Mouse (Mus musculus) liver, adult 2 months (tissue): ENCODE data around the gene Aadat.

ENCODE experiments used
- CTCF ChIP-seq: fragments of 200-500 bp; IDR thresholded peaks from 2 replicates; pipeline ENCODE4 v1.5.1; 2011; ENCODE audit warnings: low read depth, low read length, control low read depth
- POLR2A ChIP-seq: fragments of 200-500 bp; IDR thresholded peaks from 2 replicates; pipeline ENCODE4 v1.6.1; 2011; ENCODE audit warnings: low read length, control low read depth; ENCODE audit not compliant: insufficient read depth; ENCODE audit errors: extremely low read depth

DNA sequence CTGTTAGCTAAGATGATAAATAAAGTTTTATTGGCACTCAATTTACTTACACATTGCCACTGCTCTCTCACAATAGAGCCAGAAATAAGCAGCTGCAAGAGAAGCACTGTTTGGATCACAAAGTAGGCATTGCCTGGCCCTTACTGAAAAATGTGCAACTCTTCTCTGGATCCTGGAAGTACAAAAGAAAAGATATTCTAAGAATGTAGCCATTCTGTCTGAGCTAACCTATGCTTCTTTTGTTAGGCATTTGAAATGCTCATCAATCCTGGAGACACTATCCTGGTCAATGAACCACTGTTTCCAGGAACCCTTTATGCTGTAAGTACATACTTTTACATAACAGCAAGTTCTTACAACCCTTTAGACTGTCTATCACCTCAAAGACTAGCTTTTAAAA is 12.6 kb downstream of the Aadat start:
- no peak for TF ChIP-seq POLR2A
- TF ChIP-seq CTCF: no peak
